Mouse (Mus musculus) intestine, embryonic 14.5 days (tissue): Measurements from ENCODE around the gene Nrarp. TPM values are rescaled to one million over a fixed set of nuclear protein-coding genes. Genes with fewer than 3 reads are reported as not detected.

Experiments
- ATAC-seq: fragments of 200-750 bp; cut with Nextera tagmentation; replicated peaks from 2 replicates; pipeline ENCODE4 v1.8.0; 2017; ENCODE audit warnings: low read depth, moderate number of reproducible peaks, moderate TSS enrichment, moderate library complexity; ENCODE audit not compliant: low FRiP score, low TSS enrichment
- DNase-seq: peaks from one replicate; pipeline ENCODE4 v3.0.0-alpha.2; 2018; ENCODE audit warnings: low spot score
- H3K27ac ChIP-seq: fragments of 300-500 bp; sonication (generic); 2 replicates; pipeline ENCODE4 v1.5.1; 2014; ENCODE audit warnings: low read depth, mild to moderate bottlenecking, control low read depth
- H3K27me3 ChIP-seq: fragments of 300-500 bp; sonication (generic); replicated peaks from 2 replicates; pipeline ENCODE4 v1.6.1; 2014; ENCODE audit warnings: low read length, control low read depth; ENCODE audit not compliant: control insufficient read depth, insufficient read depth
- H3K36me3 ChIP-seq: fragments of 300-500 bp; sonication (generic); 2 replicates; pipeline ENCODE4 v1.6.1; 2014; ENCODE audit warnings: low read length, control low read depth; ENCODE audit not compliant: control insufficient read depth, insufficient read depth
- H3K4me1 ChIP-seq: fragments of 300-500 bp; sonication (generic); replicated peaks from 2 replicates; pipeline ENCODE4 v1.6.1; 2014; ENCODE audit warnings: low read length, control low read depth, mixed read lengths; ENCODE audit not compliant: control insufficient read depth, insufficient read depth
- H3K4me2 ChIP-seq: fragments of 300-500 bp; sonication (generic); 2 replicates; pipeline ENCODE4 v1.6.1; 2014; ENCODE audit warnings: low read length
- H3K4me3 ChIP-seq: fragments of 300-500 bp; sonication (generic); 2 replicates; pipeline ENCODE4 v1.5.1; 2014; ENCODE audit warnings: low read depth, low read length, control low read depth, mixed read lengths
- H3K9ac ChIP-seq: fragments of 300-500 bp; sonication (generic); 2 replicates; pipeline ENCODE4 v1.6.1; 2014; ENCODE audit warnings: mild to moderate bottlenecking, low read length
- H3K9me3 ChIP-seq: fragments of 300-500 bp; sonication (generic); 2 replicates; pipeline ENCODE4 v1.6.1; 2016; ENCODE audit warnings: low read length, control low read depth; ENCODE audit not compliant: control insufficient read depth
- WGBS: fragments of 180-500 bp; shearing (Covaris S2); extraction: QIAGEN DNeasy Blood & Tissue Kit; methylation state at CpG from one replicate; pipeline ENCODE4 v1.1.7; 2014; 5-methylcytosine and 5-hydroxymethylcytosine counted together
- polyA plus RNA-seq: library from polyadenylated mRNA; unstranded; fragments of >200 nt; fragmentation: Nextera tagmentation; extraction: Ambion mirVana; gene quantifications from 2 replicates; pipeline ENCODE4 v1.2.1, GENCODE M21; 2014

The Nrarp gene
- polyA plus RNA-seq, 1 experiment from 2014 or later: 13.2 TPM

- no peaks in the 10 kb centered on the region for H3K36me3 ChIP-seq
- H3K9ac ChIP-seq: no peak overlapping the region
- WGBS: 81% methylated on average over 4 of the region's 4 CpGs
- no peak overlapping the region for H3K4me2 ChIP-seq
- no peaks in the 10 kb centered on the region for H3K27me3 ChIP-seq
- no peaks in the 10 kb centered on the region for H3K4me1 ChIP-seq
- H3K4me3 ChIP-seq: no peak overlapping the region
- no peak overlapping the region for H3K27ac ChIP-seq
- ATAC-seq: no peak
- no peaks in the 10 kb centered on the region for H3K9me3 ChIP-seq
- DNase-seq: no peak
Observed at GRCm38 (mm10) chr2:25151280-25151956, 29.1 kb upstream of the Nrarp start.

GRCm38 (mm10) chr2:25156177-25156576, 24.4 kb upstream of the Nrarp start:
- Histone ChIP-seq H3K27me3 (no peaks in the 10 kb centered on the region), H3K4me1 (no peaks in the 10 kb centered on the region), H3K36me3 (no peaks in the 10 kb centered on the region), H3K9me3 (no peaks in the 10 kb centered on the region), H3K4me3 (no peak overlapping the region), H3K27ac (no peak overlapping the region), H3K4me2 (no peak overlapping the region), H3K9ac (no peak overlapping the region)
- ATAC-seq (no peak), DNase-seq (no peak)
- WGBS: 80% methylated on average over 3 of the region's 3 CpGs

- Histone ChIP-seq H3K4me2 (no peak overlapping the region), H3K27me3 (no peaks in the 10 kb centered on the region), H3K36me3 (no peaks in the 10 kb centered on the region), H3K4me3 (no peak overlapping the region), H3K4me1 (no peaks in the 10 kb centered on the region), H3K9ac (no peak overlapping the region), H3K27ac (no peak overlapping the region), H3K9me3 (no peaks in the 10 kb centered on the region)
- WGBS: 41% methylated on average over 2 of the region's 2 CpGs
- DNase-seq (no peak), ATAC-seq (no peak)
Observed at GRCm38 (mm10) chr2:25156990-25157389, 23.6 kb upstream of the Nrarp start.

- no peaks in the 10 kb centered on the region for H3K4me1 ChIP-seq
- no peak overlapping the region for H3K27ac ChIP-seq
- no peaks in the 10 kb centered on the region; the same call in 1 of the 2 replicates for H3K27me3 ChIP-seq
- ATAC-seq (no peak), DNase-seq (no peak)
- H3K4me2 ChIP-seq: no peak overlapping the region
- 44% methylated on average over 2 of the region's 2 CpGs for WGBS
- H3K36me3 ChIP-seq: no peaks in the 10 kb centered on the region
- H3K9me3 ChIP-seq: no peaks in the 10 kb centered on the region
- no peak overlapping the region for H3K4me3 ChIP-seq
- H3K9ac ChIP-seq: no peak overlapping the region
Observed at GRCm38 (mm10) chr2:25157655-25158054, 22.9 kb upstream of the Nrarp start.

- 33% methylated on average over 4 of the region's 4 CpGs for WGBS
- Histone ChIP-seq H3K9ac (peak overlapping the region; percentile 22), H3K9me3 (no peaks in the 10 kb centered on the region), H3K27ac (peak overlapping the region; percentile 40; the same call in 1 of the 2 replicates), H3K4me2 (peak overlapping the region; percentile 57), H3K36me3 (no peaks in the 10 kb centered on the region), H3K27me3 (peaks cover 3% of the 10 kb centered on the region; the same call in 1 of the 2 replicates), H3K4me3 (peak overlapping the region; percentile 33), H3K4me1 (peaks cover 19% of the 10 kb centered on the region)
- ATAC-seq (peak; percentile 32), DNase-seq (no peak)
Observed at GRCm38 (mm10) chr2:25167481-25167880, 13.1 kb upstream of the Nrarp start.

GRCm38 (mm10) chr2:25167919-25168664, 12.5 kb upstream of the Nrarp start:
- DNase-seq (peak; percentile 80), ATAC-seq (peak; percentile 73)
- peak overlapping the region; percentile 40; the same call in 1 of the 2 replicates for H3K27ac ChIP-seq
- peak overlapping the region; percentile 33 for H3K4me3 ChIP-seq
- peaks cover 18% of the 10 kb centered on the region for H3K4me1 ChIP-seq
- 0 out of 2 replicates have a peak, but pooled peaks cover 1% of the 10 kb centered on the region for H3K27me3 ChIP-seq
- peak overlapping the region; percentile 57 for H3K4me2 ChIP-seq
- under 1% methylated on average over 31 of the region's 41 CpGs for WGBS
- H3K36me3 ChIP-seq: no peaks in the 10 kb centered on the region
- no peaks in the 10 kb centered on the region for H3K9me3 ChIP-seq
- peak overlapping the region; percentile 22 for H3K9ac ChIP-seq

- Histone ChIP-seq H3K36me3 (no peaks in the 10 kb centered on the region), H3K4me1 (peaks cover 13% of the 10 kb centered on the region), H3K4me2 (peak overlapping the region; percentile 57), H3K27ac (0 out of 2 replicates have a peak overlapping the region, but pooled peaks have one; percentile 40), H3K9me3 (no peaks in the 10 kb centered on the region), H3K9ac (peak overlapping the region; percentile 22; the same call in 1 of the 2 replicates), H3K4me3 (peak overlapping the region; percentile 33), H3K27me3 (no peaks in the 10 kb centered on the region)
- 22% methylated on average over 2 of the region's 2 CpGs for WGBS
- ATAC-seq (peak; percentile 7), DNase-seq (no peak)
Observed at GRCm38 (mm10) chr2:25168665-25168978, 11.9 kb upstream of the Nrarp start.

GRCm38 (mm10) chr2:25169778-25170177, 10.8 kb upstream of the Nrarp start:
- Histone ChIP-seq H3K36me3 (no peaks in the 10 kb centered on the region), H3K4me1 (peaks cover 12% of the 10 kb centered on the region), H3K9ac (no peak overlapping the region), H3K9me3 (no peaks in the 10 kb centered on the region), H3K27me3 (no peaks in the 10 kb centered on the region), H3K4me3 (no peak overlapping the region), H3K4me2 (no peak overlapping the region), H3K27ac (no peak overlapping the region)
- WGBS: 44% methylated on average over 5 of the region's 5 CpGs
- ATAC-seq (no peak), DNase-seq (no peak)
